Mouse (Mus musculus) spleen, adult 2 months (tissue): ENCODE measurements around the gene Lclat1. TPM values are rescaled to one million over a fixed set of nuclear protein-coding genes. Genes with fewer than 3 reads are reported as not detected.

ENCODE experiments used
- DNase-seq, 2 experiments: peaks; one replicate each; pipeline versions ENCODE4 v3.0.0 to v3.0.0-alpha.2; 2012 to 2021; ENCODE audit warnings: low spot score in 2 of 2, low read depth in 1 of 2
- H3K27ac ChIP-seq: fragments of 200-500 bp; 2 replicates; pipeline ENCODE4 v1.5.1; 2012; ENCODE audit warnings: low read length, inconsistent platforms; ENCODE audit not compliant: insufficient read depth
- H3K27me3 ChIP-seq: fragments of 200-500 bp; 2 replicates; pipeline ENCODE4 v1.6.1; 2012; ENCODE audit warnings: mild to moderate bottlenecking, moderate library complexity, low read length, inconsistent platforms; ENCODE audit not compliant: control insufficient read depth, insufficient read depth
- H3K36me3 ChIP-seq: fragments of 200-500 bp; 2 replicates; pipeline ENCODE4 v1.6.1; 2012; ENCODE audit warnings: mild to moderate bottlenecking, low read length, inconsistent platforms; ENCODE audit not compliant: control insufficient read depth, insufficient read depth
- H3K4me1 ChIP-seq: fragments of 200-500 bp; 2 replicates; pipeline ENCODE4 v1.6.1; 2011; ENCODE audit warnings: inconsistent platforms; ENCODE audit not compliant: control insufficient read depth, insufficient read depth, insufficient read length
- H3K4me3 ChIP-seq: fragments of 200-500 bp; 2 replicates; pipeline ENCODE4 v1.5.1; 2011; ENCODE audit warnings: mild to moderate bottlenecking, inconsistent platforms; ENCODE audit not compliant: insufficient read depth, insufficient read length; ENCODE audit errors: extremely low read depth
- CTCF ChIP-seq: fragments of 200-500 bp; IDR thresholded peaks from 2 replicates; pipeline ENCODE4 v1.5.1; 2011; ENCODE audit warnings: mild to moderate bottlenecking, inconsistent platforms; ENCODE audit not compliant: insufficient read depth, insufficient read length, insufficient replicate concordance; ENCODE audit errors: extremely low read depth
- POLR2A ChIP-seq: fragments of 200-500 bp; IDR thresholded peaks from 2 replicates; pipeline ENCODE4 v1.6.1; 2011; ENCODE audit warnings: low read depth, low read length, inconsistent platforms
- WGBS: fragments of 180-500 bp; shearing (Covaris S2); methylation state at CpG from one replicate; pipeline ENCODE4 v1.1.7; 2018; 5-methylcytosine and 5-hydroxymethylcytosine counted together
- polyA plus RNA-seq: library from polyadenylated mRNA; depleted of rRNA; stranded (reverse); fragments of >200 nt; gene quantifications from 2 replicates; pipeline ENCODE4 v1.2.3, GENCODE M21; 2012

Gene Lclat1
- polyA plus RNA-seq, 1 experiment: 6.8 TPM

GRCm38 (mm10) chr17:73170141-73170540 is 62.4 kb downstream of the Lclat1 start:
- DNase-seq: no peak
- whole genome bisulfite sequencing: 89% methylated on average over 5 of the region's 5 CpGs
- Histone ChIP-seq H3K4me3 (no peak overlapping the region), H3K36me3 (peaks cover 5% of the 10 kb centered on the region), H3K27me3 (no peaks in the 10 kb centered on the region), H3K27ac (peak overlapping the region; percentile 72), H3K4me1 (peaks cover 5% of the 10 kb centered on the region; the same call in 1 of the 2 replicates)
- TF ChIP-seq CTCF: no peak
- TF ChIP-seq POLR2A: no peak

DNA sequence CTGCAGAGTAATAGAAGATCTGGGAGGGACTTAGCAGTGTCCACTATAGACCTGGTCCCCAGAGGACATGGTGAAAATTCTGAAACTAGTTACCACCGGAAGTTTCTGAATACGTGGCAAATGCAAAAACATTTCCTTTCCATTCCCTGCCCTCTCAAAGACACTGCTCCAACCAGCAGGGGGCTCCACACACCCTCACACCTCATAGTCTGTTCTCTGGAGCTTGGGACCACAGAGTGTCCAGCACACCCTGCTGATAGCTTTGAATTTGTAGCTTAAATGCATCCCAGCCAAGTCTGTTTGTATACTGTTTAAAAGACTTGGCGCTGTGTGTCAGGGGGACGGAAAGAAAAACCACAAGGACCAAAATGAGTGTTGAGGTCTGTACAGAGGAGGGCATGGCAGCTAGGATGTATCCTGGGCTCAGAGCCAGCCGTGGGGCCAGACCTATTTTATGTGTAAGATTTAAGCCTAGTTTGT is 66.3 kb downstream of the Lclat1 start:
- 14% methylated on average over 5 of the region's 5 CpGs for WGBS
- Histone ChIP-seq H3K27ac (no peak overlapping the region), H3K4me1 (peaks cover 5% of the 10 kb centered on the region; the same call in 1 of the 2 replicates), H3K4me3 (no peak overlapping the region), H3K27me3 (no peaks in the 10 kb centered on the region), H3K36me3 (peaks cover 5% of the 10 kb centered on the region)
- no peak for TF ChIP-seq POLR2A
- TF ChIP-seq CTCF: peak; percentile 60; the same call in 1 of the 2 replicates
- DNase-seq: peak; percentile 56 to 73

DNA sequence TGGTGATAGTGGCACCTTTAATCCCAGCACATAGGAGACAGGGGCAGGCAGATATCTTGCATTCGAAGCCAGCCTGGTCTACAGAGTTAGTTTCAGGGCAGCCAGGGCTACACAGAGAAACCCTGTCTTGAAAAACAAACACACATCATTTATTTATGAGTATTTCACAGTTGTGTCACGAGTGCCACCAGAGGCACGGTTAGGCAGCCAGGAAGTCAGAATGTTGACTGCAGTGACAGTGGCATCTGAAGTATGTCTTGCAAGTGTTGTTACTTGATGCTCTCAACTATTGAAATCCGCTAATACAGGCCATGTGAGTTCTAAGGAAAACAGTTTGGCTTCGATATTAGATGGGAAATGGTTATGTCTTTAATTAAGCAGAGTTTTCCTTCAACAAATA is 67.9 kb downstream of the Lclat1 start:
- no peak for DNase-seq
- H3K4me1 ChIP-seq: no peaks in the 10 kb centered on the region; the same call in 1 of the 2 replicates
- H3K36me3 ChIP-seq: no peaks in the 10 kb centered on the region
- 86% methylated on average over 5 of the region's 5 CpGs for WGBS
- H3K27me3 ChIP-seq: no peaks in the 10 kb centered on the region
- no peak overlapping the region for H3K4me3 ChIP-seq
- no peak overlapping the region for H3K27ac ChIP-seq
- no peak for TF ChIP-seq POLR2A
- no peak for TF ChIP-seq CTCF

- H3K27me3 ChIP-seq: no peaks in the 10 kb centered on the region
- no peaks in the 10 kb centered on the region for H3K36me3 ChIP-seq
- no peak for DNase-seq
- H3K4me1 ChIP-seq: no peaks in the 10 kb centered on the region; the same call in 1 of the 2 replicates
- TF ChIP-seq CTCF: no peak
- no peak for TF ChIP-seq POLR2A
- H3K27ac ChIP-seq: no peak overlapping the region
- no peak overlapping the region for H3K4me3 ChIP-seq
- 95% methylated on average over 4 of the region's 4 CpGs for WGBS
These were observed 69.3 kb downstream of the Lclat1 start for GRCm38 (mm10) chr17:73177079-73177478.

- no peak for DNase-seq
- TF ChIP-seq CTCF (no peak), POLR2A (no peak)
- peaks cover 4% of the 10 kb centered on the region; the same call in 1 of the 2 replicates for H3K36me3 ChIP-seq
- H3K4me1 ChIP-seq: no peaks in the 10 kb centered on the region
- no peak overlapping the region for H3K4me3 ChIP-seq
- no peak overlapping the region for H3K27ac ChIP-seq
- H3K27me3 ChIP-seq: no peaks in the 10 kb centered on the region
- 89% methylated on average over 5 of the region's 5 CpGs for WGBS
These were observed 79.1 kb downstream of the Lclat1 start for GRCm38 (mm10) chr17:73186929-73187328.

DNA sequence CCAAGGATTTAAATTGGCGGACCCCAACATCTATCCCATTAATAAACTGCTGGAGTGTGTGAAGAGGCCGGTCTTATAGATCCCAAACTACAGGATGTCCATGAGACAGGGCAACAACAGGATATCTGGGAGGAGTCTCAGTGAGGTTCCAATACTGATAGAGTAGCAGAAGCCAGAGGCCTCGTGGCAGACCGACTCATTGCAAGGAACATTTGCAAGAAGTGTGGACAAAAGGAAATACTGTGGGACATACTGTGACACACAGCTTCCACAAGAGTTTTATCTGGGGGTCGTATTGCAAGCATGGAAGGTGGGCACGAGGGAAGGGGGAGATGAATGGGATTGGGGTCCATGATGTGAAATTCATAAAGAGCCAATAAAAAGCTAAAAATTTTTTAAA is 86.4 kb downstream of the Lclat1 start:
- Histone ChIP-seq H3K27me3 (no peaks in the 10 kb centered on the region), H3K4me3 (no peak overlapping the region), H3K27ac (no peak overlapping the region), H3K36me3 (peaks cover 1% of the 10 kb centered on the region; the same call in 1 of the 2 replicates), H3K4me1 (peaks cover 3% of the 10 kb centered on the region)
- 85% methylated on average over 6 of the region's 6 CpGs for WGBS
- no peak for DNase-seq
- TF ChIP-seq CTCF (no peak), POLR2A (no peak)

GRCm38 (mm10) chr17:73194575-73194974 is 86.8 kb downstream of the Lclat1 start:
- no peaks in the 10 kb centered on the region for H3K27me3 ChIP-seq
- DNase-seq: no peak
- no peak overlapping the region for H3K4me3 ChIP-seq
- WGBS: 86% methylated on average over 6 of the region's 6 CpGs
- H3K36me3 ChIP-seq: peaks cover 1% of the 10 kb centered on the region; the same call in 1 of the 2 replicates
- H3K27ac ChIP-seq: no peak overlapping the region
- TF ChIP-seq POLR2A (no peak), CTCF (no peak)
- peaks cover 3% of the 10 kb centered on the region for H3K4me1 ChIP-seq
